ENCODE assay signal across 8 mouse cellular contexts in the genomic region with DNA sequence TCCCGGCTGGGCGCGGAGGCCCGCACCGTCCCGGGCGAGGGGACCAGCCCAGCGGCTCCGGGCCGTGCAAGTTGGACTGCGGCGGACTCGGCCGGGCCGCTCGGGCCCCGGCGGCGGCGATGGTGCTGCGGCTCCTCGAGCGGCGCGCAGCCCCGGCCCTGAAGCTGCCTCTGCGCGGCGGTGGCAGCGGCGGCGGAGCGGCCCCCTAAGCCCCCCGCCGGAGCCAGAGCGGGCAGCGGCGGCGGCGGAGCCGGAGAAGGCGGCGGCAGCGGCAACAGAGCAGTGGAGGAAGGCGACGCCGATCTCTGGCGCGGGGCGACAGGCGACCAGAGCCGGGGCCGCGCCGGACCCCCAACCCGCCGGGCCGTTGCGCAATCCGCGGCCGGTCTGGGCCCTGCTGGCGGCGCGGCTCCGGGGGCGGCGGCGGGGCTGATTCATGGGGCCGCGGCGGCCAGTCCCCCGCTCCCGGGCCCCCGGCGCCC.
DNase-seq lines count a peak whose midpoint lies in the region; ATAC-seq and TF ChIP-seq lines count a peak whose summit lies in the region.

No protein-coding gene starts in this region.

- H3K27me3 ChIP-seq in heart, embryonic 14.5 days (ENCODE audit: control insufficient read depth, insufficient read depth, low read length): peaks cover 57% of the 10 kb centered on the region
- peaks cover 8% of the 10 kb centered on the region; the same call in 1 of the 2 replicates for H3K27me3 ChIP-seq in forebrain, embryonic 12.5 days
- no peaks in the 10 kb centered on the region; the same call in 1 of the 2 replicates for H3K27me3 ChIP-seq in limb, embryonic 11.5 days (ENCODE audit: control insufficient read depth, insufficient read depth, low read length)
- H3K27me3 ChIP-seq in thymus, adult 2 months (ENCODE audit: control insufficient read depth, insufficient read depth, low read length): no peaks in the 10 kb centered on the region; the same call in 1 of the 2 replicates

- H3K4me3 ChIP-seq in heart, embryonic 14.5 days (ENCODE audit: control insufficient read depth in 1 of 2, insufficient read depth in 1 of 2, low read depth in 1 of 2, low read length in 2 of 2): peak overlapping the region; percentile 60 to 70
- peak overlapping the region; percentile 78 for H3K4me3 ChIP-seq in forebrain, embryonic 12.5 days (replicated peaks)
- peak overlapping the region; percentile 48 for H3K4me3 ChIP-seq in limb, embryonic 11.5 days (ENCODE audit: low read depth, low read length)
- peak overlapping the region; percentile 96 for H3K4me3 ChIP-seq in olfactory bulb, adult 2 months (ENCODE audit: insufficient read depth, low read depth, low read length)
- no peak overlapping the region for H3K4me3 ChIP-seq in thymus, adult 2 months (ENCODE audit: control insufficient read depth, insufficient read depth, low read length)

- DNase-seq in heart, postnatal 25 days (ENCODE audit: low spot score): no peak
- peak; percentile 43 for DNase-seq in ZHBTc4 (ENCODE audit: low read depth, low spot score)
- no peak for DNase-seq in limb, embryonic 11.5 days (ENCODE audit: low spot score)
- DNase-seq in thymus, adult 2 months: no peak
- no peak for DNase-seq in spleen, adult 12 weeks (ENCODE audit: low spot score)

- no peaks in the 10 kb centered on the region for H3K9me3 ChIP-seq in heart, embryonic 14.5 days (ENCODE audit: control insufficient read depth, low read length)
- H3K9me3 ChIP-seq in forebrain, embryonic 12.5 days: no peaks in the 10 kb centered on the region
- H3K9me3 ChIP-seq in limb, embryonic 11.5 days (ENCODE audit: control insufficient read depth, low read length): no peaks in the 10 kb centered on the region

- TF ChIP-seq CTCF in olfactory bulb, adult 2 months (IDR thresholded peaks at IDR 0.05; ENCODE audit: insufficient read depth, low read depth, low read length): no peak
- no peak for TF ChIP-seq CTCF in thymus, adult 2 months (IDR thresholded peaks at IDR 0.05; ENCODE audit: borderline replicate concordance, control insufficient read depth, extremely low read depth, insufficient read depth, low read length, poor library complexity)

- H3K4me1 ChIP-seq in heart, embryonic 14.5 days (ENCODE audit: control insufficient read depth in 2 of 2, insufficient read depth in 2 of 2, low read length in 2 of 2): peaks cover 2 to 12% of the 10 kb centered on the region in 2 experiments; a peak in 2 of 4 replicates
- peaks cover 43% of the 10 kb centered on the region for H3K4me1 ChIP-seq in forebrain, embryonic 12.5 days
- H3K4me1 ChIP-seq in limb, embryonic 11.5 days (ENCODE audit: control insufficient read depth, insufficient read depth, low read length): 0 out of 2 replicates have a peak, but pooled peaks cover 4% of the 10 kb centered on the region
- peaks cover 29% of the 10 kb centered on the region for H3K4me1 ChIP-seq in olfactory bulb, adult 2 months (ENCODE audit: control insufficient read depth, insufficient read depth, low read length)
- no peaks in the 10 kb centered on the region; the same call in 1 of the 2 replicates for H3K4me1 ChIP-seq in thymus, adult 2 months (replicated peaks; ENCODE audit: control insufficient read depth, insufficient read depth, low read length)

- TF ChIP-seq POLR2A in olfactory bulb, adult 2 months (IDR thresholded peaks at IDR 0.05; ENCODE audit: insufficient read depth, low read depth, low read length): no peak
- no peak for TF ChIP-seq POLR2A in thymus, adult 2 months (IDR thresholded peaks at IDR 0.05; ENCODE audit: control insufficient read depth, extremely low read depth, insufficient read depth, low read length, poor library complexity)

- peak overlapping the region; percentile 98 for H3K4me2 ChIP-seq in heart, embryonic 14.5 days (ENCODE audit: low read length)
- H3K4me2 ChIP-seq in forebrain, embryonic 12.5 days: peak overlapping the region; percentile 94
- H3K4me2 ChIP-seq in limb, embryonic 11.5 days (ENCODE audit: low read depth, severe bottlenecking): peak overlapping the region; percentile 98

- H3K27ac ChIP-seq in heart, embryonic 14.5 days (replicated peaks in 1 of 2; ENCODE audit: control insufficient read depth in 1 of 2, insufficient read depth in 1 of 2, low read depth in 2 of 2, low read length in 2 of 2): no peak overlapping the region
- peak overlapping the region; percentile 89 for H3K27ac ChIP-seq in forebrain, embryonic 12.5 days
- H3K27ac ChIP-seq in limb, embryonic 11.5 days (replicated peaks; ENCODE audit: low read depth, low read length): no peak overlapping the region
- peak overlapping the region; percentile 70 for H3K27ac ChIP-seq in olfactory bulb, adult 2 months (ENCODE audit: insufficient read depth, low read depth, low read length)
- no peak overlapping the region for H3K27ac ChIP-seq in thymus, adult 2 months (ENCODE audit: control insufficient read depth, insufficient read depth, low read length)

- ATAC-seq in heart, embryonic 14.5 days (ENCODE audit: insufficient number of reproducible peaks, insufficient read depth, low FRiP score, low read depth): peak; percentile 54
- ATAC-seq in forebrain, embryonic 12.5 days (ENCODE audit: low FRiP score): peak; percentile 53
- ATAC-seq in limb, embryonic 11.5 days (ENCODE audit: insufficient number of reproducible peaks, low FRiP score, low TSS enrichment, low read depth): no peak; the same call in 1 of the 2 replicates

- H3K9ac ChIP-seq in heart, embryonic 14.5 days (ENCODE audit: low read length): peak overlapping the region; percentile 70
- H3K9ac ChIP-seq in forebrain, embryonic 12.5 days: peak overlapping the region; percentile 85
- peak overlapping the region; percentile 67 for H3K9ac ChIP-seq in limb, embryonic 11.5 days (ENCODE audit: low read length)

- intact Hi-C loops in heart, postnatal 25 days (cut with DNase I): loop anchor here (1.0 to 10.0 kb wide), 3 partner anchors 340 to 1030 kb away; no protein-coding TSS in a partner anchor

- 1% methylated on average over 23 of the region's 76 CpGs for WGBS in heart, embryonic 14.5 days
- WGBS in forebrain, embryonic 12.5 days: under 1% methylated on average over 27 of the region's 76 CpGs
- WGBS in limb, embryonic 11.5 days: 0% methylated on average over 37 of the region's 76 CpGs
- 2% methylated on average over 76 of the region's 76 CpGs for WGBS in olfactory bulb, adult 2 months
- WGBS in thymus, adult 2 months: 4% methylated on average over 73 of the region's 76 CpGs

- H3K36me3 ChIP-seq in heart, embryonic 14.5 days (ENCODE audit: control insufficient read depth, insufficient read depth, low read length): no peaks in the 10 kb centered on the region
- no peaks in the 10 kb centered on the region for H3K36me3 ChIP-seq in forebrain, embryonic 12.5 days (replicated peaks)
- H3K36me3 ChIP-seq in limb, embryonic 11.5 days (ENCODE audit: control insufficient read depth, insufficient read depth, low read length): no peaks in the 10 kb centered on the region
- H3K36me3 ChIP-seq in thymus, adult 2 months (ENCODE audit: control insufficient read depth, insufficient read depth, low read length): no peaks in the 10 kb centered on the region

Comparison
In these comparisons a context has a peak if more than half of its experiments do, and no peak if none do; other contexts are left out.
1. H3K27ac ChIP-seq: peak in forebrain, embryonic 12.5 days (single experiment) and olfactory bulb, adult 2 months (single experiment); none in heart, embryonic 14.5 days (0 of 2), limb, embryonic 11.5 days (single experiment) and thymus, adult 2 months (single experiment).
2. Peak in every context shown above with its lines, with median percentiles within 50 percentile points of each other: H3K4me2 ChIP-seq and H3K9ac ChIP-seq.